ENCODE assay signal across 9 mouse cellular contexts in genomic region chr5:36538576-36539187, GRCm38 (mm10). TPM values are rescaled to one million over a fixed set of nuclear protein-coding genes. Genes with fewer than 3 reads are reported as not detected.
DNase-seq lines count a peak whose midpoint lies in the region; ATAC-seq lines count a peak whose summit lies in the region.
"Had no signal": no experiment of that assay in that cellular context is flagged by ENCODE, and none has a peak within 500 bp of the region (broad histone marks: within the 10 kb centered on the region; RNA-seq: fewer than 3 reads in every experiment).

No protein-coding gene starts in this region.

- H3K9ac ChIP-seq in hindbrain, embryonic 16.5 days (ENCODE audit: low read depth, low read length), result no peak overlapping the region
- H3K9ac ChIP-seq: limb, embryonic 12.5 days had no signal

- WGBS in hindbrain, embryonic 10.5 days, result 50% methylated on average over 4 of the region's 4 CpGs
- WGBS in hindbrain, embryonic 16.5 days, result 47% methylated on average over 4 of the region's 4 CpGs
- 45% methylated on average over 4 of the region's 4 CpGs for WGBS in embryonic facial prominence, embryonic 10.5 days

- DNase-seq in hindbrain, embryonic 10.5 days (ENCODE audit: low spot score), result peak; percentile 50
- DNase-seq in CD4-positive, CD25-positive, alpha-beta regulatory T cell, adult 2 months (ENCODE audit: low read depth, low spot score), result peak; percentile 87
- peak; percentile 18 for DNase-seq in WW6 (ENCODE audit: low read depth, low spot score)
- peak; percentile 55 for DNase-seq in embryonic facial prominence, embryonic 10.5 days (ENCODE audit: low spot score)
- peak; percentile 79 for DNase-seq in layer of hippocampus, adult 9-10 months (ENCODE audit: low spot score)
- DNase-seq in thymus, adult 18-20 months, result peak; percentile 53 to 70

- H3K4me2 ChIP-seq in hindbrain, embryonic 16.5 days (ENCODE audit: low read length), result no peak overlapping the region
- H3K4me2 ChIP-seq: limb, embryonic 12.5 days had no signal

- no peak overlapping the region for H3K27ac ChIP-seq in hindbrain, embryonic 10.5 days
- H3K27ac ChIP-seq in hindbrain, embryonic 16.5 days (ENCODE audit: low read depth, low read length), result no peak overlapping the region
- H3K27ac ChIP-seq in embryonic facial prominence, embryonic 10.5 days (replicated peaks), result no peak overlapping the region
- H3K27ac ChIP-seq: limb, embryonic 12.5 days had no signal

- no peaks in the 10 kb centered on the region for H3K9me3 ChIP-seq in hindbrain, embryonic 10.5 days
- no peaks in the 10 kb centered on the region for H3K9me3 ChIP-seq in hindbrain, embryonic 16.5 days (ENCODE audit: control insufficient read depth, low read length)
- H3K9me3 ChIP-seq in embryonic facial prominence, embryonic 10.5 days, result no peaks in the 10 kb centered on the region
- H3K9me3 ChIP-seq: limb, embryonic 12.5 days had no signal

- no peak for ATAC-seq in hindbrain, embryonic 16.5 days
- peak; percentile 90 for ATAC-seq in megakaryocyte, adult 5-6 weeks (ENCODE audit: poor library complexity, severe bottlenecking)

- no peaks in the 10 kb centered on the region for H3K4me1 ChIP-seq in hindbrain, embryonic 10.5 days (replicated peaks)
- H3K4me1 ChIP-seq in hindbrain, embryonic 16.5 days (ENCODE audit: control insufficient read depth, insufficient read depth, low read depth, low read length), result no peaks in the 10 kb centered on the region
- H3K4me1 ChIP-seq in embryonic facial prominence, embryonic 10.5 days, result no peaks in the 10 kb centered on the region
- H3K4me1 ChIP-seq: limb, embryonic 12.5 days had no signal

- H3K4me3 ChIP-seq in hindbrain, embryonic 10.5 days, result no peak overlapping the region
- no peak overlapping the region for H3K4me3 ChIP-seq in hindbrain, embryonic 16.5 days (ENCODE audit: low read length)
- H3K4me3 ChIP-seq in embryonic facial prominence, embryonic 10.5 days, result no peak overlapping the region
- H3K4me3 ChIP-seq: limb, embryonic 12.5 days had no signal

- no peaks in the 10 kb centered on the region for H3K27me3 ChIP-seq in hindbrain, embryonic 10.5 days (ENCODE audit: insufficient read depth, poor library complexity, severe bottlenecking)
- no peaks in the 10 kb centered on the region for H3K27me3 ChIP-seq in hindbrain, embryonic 16.5 days (replicated peaks; ENCODE audit: control insufficient read depth, insufficient read depth, low read length)
- H3K27me3 ChIP-seq in embryonic facial prominence, embryonic 10.5 days (replicated peaks; ENCODE audit: low read depth, poor library complexity, severe bottlenecking), result no peaks in the 10 kb centered on the region
- H3K27me3 ChIP-seq: limb, embryonic 12.5 days had no signal

- H3K36me3 ChIP-seq in hindbrain, embryonic 10.5 days, result no peaks in the 10 kb centered on the region
- H3K36me3 ChIP-seq in hindbrain, embryonic 16.5 days (ENCODE audit: control insufficient read depth, insufficient read depth, low read length), result no peaks in the 10 kb centered on the region
- H3K36me3 ChIP-seq in embryonic facial prominence, embryonic 10.5 days (replicated peaks), result no peaks in the 10 kb centered on the region
- H3K36me3 ChIP-seq: limb, embryonic 12.5 days had no signal

RNA-seq across cellular contexts. Expression of gene Ccdc96, which starts 54.3 kb away (rescaled TPM):
- polyA plus RNA-seq in hindbrain, embryonic 10.5 days (2016; fragmentation: Nextera tagmentation; extraction: Ambion mirVana), result 3.1 and 4.0 TPM in 2 replicates
- polyA plus RNA-seq in hindbrain, embryonic 16.5 days (2015; fragmentation: Nextera tagmentation; extraction: Ambion mirVana), result 2.7 and 3.4 TPM in 2 replicates
- polyA plus RNA-seq in embryonic facial prominence, embryonic 10.5 days (2016; fragmentation: Nextera tagmentation; extraction: Ambion mirVana), result 1.9 and 2.0 TPM in 2 replicates
- total RNA-seq in megakaryocyte, adult 5-6 weeks (2015), result 0.57 TPM in 1 of 2 replicates, not detected in the other
- total RNA-seq in megakaryocyte, adult 5-6 weeks (2017), result 0.08 and 0.18 TPM in 2 replicates

RNA-seq across cellular contexts. Expression of gene Tbc1d14, which starts 54.4 kb away (rescaled TPM):
- 37.1 and 44.4 TPM in 2 replicates for polyA plus RNA-seq in hindbrain, embryonic 10.5 days (2016; fragmentation: Nextera tagmentation; extraction: Ambion mirVana)
- polyA plus RNA-seq in hindbrain, embryonic 16.5 days (2015; fragmentation: Nextera tagmentation; extraction: Ambion mirVana), result 63.8 and 74.4 TPM in 2 replicates
- polyA plus RNA-seq in embryonic facial prominence, embryonic 10.5 days (2016; fragmentation: Nextera tagmentation; extraction: Ambion mirVana), result 39.9 and 40.4 TPM in 2 replicates
- total RNA-seq in megakaryocyte, adult 5-6 weeks (2015), result 22.3 and 25.5 TPM in 2 replicates
- 11.2 and 16.2 TPM in 2 replicates for total RNA-seq in megakaryocyte, adult 5-6 weeks (2017)

RNA-seq across cellular contexts. Expression of gene Tada2b, which starts 54.6 kb away (rescaled TPM):
- polyA plus RNA-seq in hindbrain, embryonic 10.5 days (2016; fragmentation: Nextera tagmentation; extraction: Ambion mirVana), result 1.7 and 2.1 TPM in 2 replicates
- polyA plus RNA-seq in hindbrain, embryonic 16.5 days (2015; fragmentation: Nextera tagmentation; extraction: Ambion mirVana), result 3.0 and 3.6 TPM in 2 replicates
- polyA plus RNA-seq in embryonic facial prominence, embryonic 10.5 days (2016; fragmentation: Nextera tagmentation; extraction: Ambion mirVana), result 1.3 and 1.7 TPM in 2 replicates
- 12.0 and 14.0 TPM in 2 replicates for total RNA-seq in megakaryocyte, adult 5-6 weeks (2015)
- 16.5 and 23.3 TPM in 2 replicates for total RNA-seq in megakaryocyte, adult 5-6 weeks (2017)

Comparison
In these comparisons a context has a peak if more than half of its experiments do, and no peak if none do; other contexts are left out.
1. DNase-seq: peak in every context shown above with its lines; median percentile 87 in CD4-positive, CD25-positive, alpha-beta regulatory T cell, adult 2 months; 79 in layer of hippocampus, adult 9-10 months; 62 in thymus, adult 18-20 months; 55 in embryonic facial prominence, embryonic 10.5 days; 50 in hindbrain, embryonic 10.5 days; 18 in WW6.